Mouse (Mus musculus): ENCODE measurements at regions not wholly inside any gene's neighbourhood (a gene's known extent, or its start where the extent isn't known, plus 50 kb on each side); places are given as distances from the start of the nearest gene placed in this dataset.

DNA sequence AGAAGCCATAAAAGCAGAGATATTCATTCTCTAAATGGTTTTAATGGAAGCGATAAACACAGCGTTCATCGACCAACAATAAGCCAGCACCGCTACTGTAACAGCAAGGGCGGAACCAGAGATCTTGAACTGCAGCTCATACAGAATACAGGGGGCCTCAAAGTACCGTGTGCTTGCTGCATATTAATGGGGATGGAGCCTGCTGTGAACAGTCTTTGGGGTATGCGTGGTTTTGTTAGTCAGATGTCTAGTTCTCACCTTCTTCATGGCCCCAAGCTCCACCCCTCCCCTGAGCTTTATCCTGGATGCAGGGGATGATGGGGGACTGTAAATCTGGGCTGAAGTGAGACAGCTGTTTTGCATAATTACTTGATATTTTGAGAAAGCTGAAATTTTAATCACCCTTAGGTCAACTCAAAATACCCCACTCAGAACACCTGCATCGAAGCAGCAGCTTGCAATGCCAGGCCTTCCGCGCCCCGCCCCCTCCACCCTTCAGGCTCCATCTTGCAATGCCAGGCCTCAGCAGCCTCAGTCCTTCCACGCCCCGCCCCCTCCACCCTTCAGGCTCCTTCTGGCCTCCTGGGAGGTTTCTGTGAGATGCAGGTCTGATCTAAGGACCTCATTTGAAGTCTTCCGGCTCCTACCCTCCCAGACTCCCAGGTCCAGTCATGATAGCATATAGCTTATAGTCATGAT, 73.5 kb upstream of the Tspan5 start:
- no peak for DNase-seq

DNA sequence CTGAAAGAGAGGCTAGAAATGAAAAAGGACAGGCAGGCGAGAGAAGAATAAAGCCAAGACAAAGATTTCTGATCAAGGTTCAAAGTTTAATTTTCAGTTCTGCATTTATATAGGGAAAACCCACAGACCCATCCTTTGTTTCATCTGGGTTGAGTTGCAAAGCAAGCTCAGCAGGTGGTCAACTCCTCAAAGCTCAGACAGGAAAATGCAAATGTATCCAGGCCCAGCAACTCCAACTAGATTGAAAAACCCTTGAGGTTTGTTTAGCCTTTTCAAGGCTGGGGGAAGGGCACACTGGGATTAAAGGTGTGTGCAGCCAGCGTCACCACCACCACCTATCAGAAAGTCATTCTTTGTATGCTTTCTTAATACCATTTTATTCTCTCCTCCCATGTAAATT, 66.1 kb upstream of the Tspan5 start:
- DNase-seq: no peak

- no peak for DNase-seq
Observed at GRCm38 (mm10) chr3:138678351-138678750, 63.6 kb upstream of the Tspan5 start.

DNA sequence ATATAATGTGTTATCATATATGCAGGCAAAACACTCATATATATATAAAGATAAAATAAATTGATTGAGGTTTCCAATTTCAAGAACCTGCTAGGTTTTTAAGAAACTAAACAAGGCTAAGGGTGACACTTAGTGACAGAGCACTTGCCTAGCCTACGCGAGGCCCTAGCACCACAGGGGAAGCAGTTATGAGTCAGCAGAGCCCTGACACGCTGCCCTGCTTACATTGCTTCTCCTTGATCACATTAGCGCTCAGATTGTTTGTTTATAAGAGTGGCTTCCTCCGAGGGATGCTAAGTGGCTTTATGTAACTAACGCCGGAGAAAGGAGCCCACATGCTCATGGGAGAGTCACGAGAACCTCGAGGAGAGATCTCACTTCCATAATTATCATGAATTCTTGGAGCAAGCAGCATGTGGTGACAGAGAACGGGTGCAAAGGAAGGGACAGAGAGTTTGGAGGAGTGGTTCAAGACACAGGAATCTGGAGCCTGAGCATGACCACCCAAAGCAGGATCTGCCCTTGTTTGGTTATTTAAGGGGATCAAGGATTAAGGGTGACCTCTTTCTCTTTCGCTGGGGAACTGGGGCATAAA, 55.3 kb upstream of the Tspan5 start:
- peak; percentile 41 for DNase-seq

DNA sequence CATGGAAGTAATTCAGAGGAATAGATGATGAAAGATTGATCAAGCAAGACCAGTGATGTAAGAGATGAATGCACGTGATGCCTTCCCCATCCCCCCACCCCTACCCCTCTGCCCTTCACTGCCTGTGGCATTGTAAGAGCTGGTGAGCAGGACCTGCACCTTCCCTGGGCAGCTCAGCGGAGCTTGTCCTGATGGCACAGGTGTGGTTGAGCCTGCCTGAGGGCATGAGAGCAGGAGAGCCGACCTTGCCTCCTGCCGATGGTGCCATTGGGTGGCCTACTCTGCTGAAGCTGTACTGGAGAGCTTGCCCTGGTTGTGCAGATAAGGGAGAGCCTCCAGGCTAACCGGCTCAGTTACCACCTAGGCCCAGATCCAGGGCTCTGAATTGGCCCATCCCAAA, 53.4 kb upstream of the Tspan5 start:
- DNase-seq: no peak
